Mouse (Mus musculus) liver, embryonic 16.5 days (tissue): Measurements from ENCODE around the gene Cldn10. TPM values are rescaled to one million over a fixed set of nuclear protein-coding genes. Genes with fewer than 3 reads are reported as not detected.

Experiments used
- ATAC-seq: fragments of 200-750 bp; cut with Nextera tagmentation; 2 replicates; pipeline ENCODE4 v1.8.0; 2017; ENCODE audit warnings: low read depth, mild to moderate bottlenecking, moderate number of reproducible peaks, moderate library complexity
- H3K27ac ChIP-seq: fragments of 300-500 bp; sonication (generic); 2 replicates; pipeline ENCODE4 v1.5.1; 2014; ENCODE audit warnings: mild to moderate bottlenecking, low read length
- H3K27me3 ChIP-seq: fragments of 300-500 bp; sonication (generic); 2 replicates; pipeline ENCODE4 v1.6.1; 2014; ENCODE audit warnings: low read depth, low read length, mixed read lengths; ENCODE audit not compliant: control insufficient read depth, insufficient read depth
- H3K36me3 ChIP-seq: fragments of 300-500 bp; sonication (generic); 2 replicates; pipeline ENCODE4 v1.6.1; 2014; ENCODE audit warnings: mild to moderate bottlenecking; ENCODE audit not compliant: control insufficient read depth, insufficient read depth
- H3K4me1 ChIP-seq: fragments of 300-500 bp; sonication (generic); 2 replicates; pipeline ENCODE4 v1.6.1; 2014; ENCODE audit warnings: low read depth, low read length, mixed read lengths; ENCODE audit not compliant: control insufficient read depth
- H3K4me2 ChIP-seq: fragments of 300-500 bp; sonication (generic); 2 replicates; pipeline ENCODE4 v1.6.1; 2014; ENCODE audit warnings: low read depth, low read length, mixed read lengths
- H3K4me3 ChIP-seq: fragments of 300-500 bp; sonication (generic); 2 replicates; pipeline ENCODE4 v1.5.1; 2014; ENCODE audit warnings: low read depth, mild to moderate bottlenecking, low read length
- H3K9ac ChIP-seq: fragments of 300-500 bp; sonication (generic); 2 replicates; pipeline ENCODE4 v1.6.1; 2014; ENCODE audit warnings: low read depth, low read length
- H3K9me3 ChIP-seq: fragments of 300-500 bp; sonication (generic); replicated peaks from 2 replicates; pipeline ENCODE4 v1.6.1; 2016; ENCODE audit warnings: low read length; ENCODE audit not compliant: control insufficient read depth
- WGBS: fragments of 180-500 bp; shearing (Covaris S2); extraction: QIAGEN DNeasy Blood & Tissue Kit; methylation state at CpG from one replicate; pipeline ENCODE4 v1.1.7; 2014; ENCODE audit not compliant: insufficient replicate concordance; 5-methylcytosine and 5-hydroxymethylcytosine counted together
- polyA plus RNA-seq: library from polyadenylated mRNA; unstranded; fragments of >200 nt; fragmentation: Nextera tagmentation; extraction: Ambion mirVana; gene quantifications from 2 replicates; pipeline ENCODE4 v1.2.1, GENCODE M21; 2015

The Cldn10 gene
- polyA plus RNA-seq, 1 experiment from 2014 or later = 1.3 TPM

GRCm38 (mm10) chr14:118899940-118900339 lies 112.2 kb downstream of the Cldn10 start:
- Histone ChIP-seq H3K27me3 (no peaks in the 10 kb centered on the region), H3K36me3 (no peaks in the 10 kb centered on the region), H3K9me3 (peaks cover 2% of the 10 kb centered on the region; the same call in 1 of the 2 replicates), H3K9ac (no peak overlapping the region), H3K4me3 (no peak overlapping the region), H3K27ac (no peak overlapping the region), H3K4me1 (no peaks in the 10 kb centered on the region), H3K4me2 (no peak overlapping the region)
- ATAC-seq = no peak
- WGBS = 67% methylated on average over 11 of the region's 11 CpGs

- Histone ChIP-seq H3K27me3 (no peaks in the 10 kb centered on the region), H3K9me3 (peaks cover 2% of the 10 kb centered on the region; the same call in 1 of the 2 replicates), H3K4me3 (no peak overlapping the region), H3K36me3 (no peaks in the 10 kb centered on the region), H3K4me2 (no peak overlapping the region), H3K27ac (no peak overlapping the region), H3K9ac (no peak overlapping the region), H3K4me1 (no peaks in the 10 kb centered on the region)
- no peak for ATAC-seq
- WGBS = 81% methylated on average over 1 of the region's 1 CpGs
Measured at GRCm38 (mm10) chr14:118900911-118901310, 113.2 kb downstream of the Cldn10 start.

- no peak overlapping the region for H3K4me3 ChIP-seq
- H3K36me3 ChIP-seq = no peaks in the 10 kb centered on the region
- H3K9me3 ChIP-seq = peaks cover 2% of the 10 kb centered on the region; the same call in 1 of the 2 replicates
- H3K4me1 ChIP-seq = no peaks in the 10 kb centered on the region
- no peak for ATAC-seq
- no peak overlapping the region for H3K27ac ChIP-seq
- no peak overlapping the region for H3K9ac ChIP-seq
- no peaks in the 10 kb centered on the region for H3K27me3 ChIP-seq
- H3K4me2 ChIP-seq = no peak overlapping the region
- WGBS = 68% methylated on average over 3 of the region's 3 CpGs
Measured at GRCm38 (mm10) chr14:118903397-118903796, 115.7 kb downstream of the Cldn10 start.

GRCm38 (mm10) chr14:118903867-118904562 lies 116.3 kb downstream of the Cldn10 start:
- no peak for ATAC-seq
- 55% methylated on average over 6 of the region's 6 CpGs for WGBS
- Histone ChIP-seq H3K36me3 (no peaks in the 10 kb centered on the region), H3K9ac (no peak overlapping the region), H3K4me1 (no peaks in the 10 kb centered on the region), H3K9me3 (peaks cover 2% of the 10 kb centered on the region; the same call in 1 of the 2 replicates), H3K4me3 (no peak overlapping the region), H3K4me2 (no peak overlapping the region), H3K27me3 (no peaks in the 10 kb centered on the region), H3K27ac (no peak overlapping the region)

- Histone ChIP-seq H3K9me3 (no peaks in the 10 kb centered on the region), H3K9ac (no peak overlapping the region), H3K4me2 (no peak overlapping the region), H3K36me3 (no peaks in the 10 kb centered on the region), H3K4me3 (no peak overlapping the region), H3K4me1 (no peaks in the 10 kb centered on the region; the same call in 1 of the 2 replicates), H3K27ac (no peak overlapping the region), H3K27me3 (no peaks in the 10 kb centered on the region)
- 48% methylated on average over 8 of the region's 8 CpGs for WGBS
- ATAC-seq = no peak
Measured at GRCm38 (mm10) chr14:118907592-118907991, 119.9 kb downstream of the Cldn10 start.

GRCm38 (mm10) chr14:118909872-118910271 lies 122.2 kb downstream of the Cldn10 start:
- no peak for ATAC-seq
- no peaks in the 10 kb centered on the region; the same call in 1 of the 2 replicates for H3K4me1 ChIP-seq
- no peak overlapping the region for H3K27ac ChIP-seq
- no peaks in the 10 kb centered on the region for H3K27me3 ChIP-seq
- 66% methylated on average over 8 of the region's 8 CpGs for WGBS
- H3K9ac ChIP-seq = no peak overlapping the region
- no peak overlapping the region for H3K4me3 ChIP-seq
- H3K9me3 ChIP-seq = no peaks in the 10 kb centered on the region
- H3K4me2 ChIP-seq = peak overlapping the region; percentile 57; the same call in 1 of the 2 replicates
- no peaks in the 10 kb centered on the region for H3K36me3 ChIP-seq

- Histone ChIP-seq H3K27me3 (no peaks in the 10 kb centered on the region), H3K4me3 (peak overlapping the region; percentile 42), H3K36me3 (no peaks in the 10 kb centered on the region), H3K9ac (peak overlapping the region; percentile 46; the same call in 1 of the 2 replicates), H3K4me1 (no peaks in the 10 kb centered on the region; the same call in 1 of the 2 replicates), H3K4me2 (peak overlapping the region; percentile 57), H3K27ac (no peak overlapping the region), H3K9me3 (no peaks in the 10 kb centered on the region)
- 38% methylated on average over 29 of the region's 29 CpGs for WGBS
- ATAC-seq = peak; percentile 53; the same call in 1 of the 2 replicates
Measured at GRCm38 (mm10) chr14:118910332-118911222, 122.9 kb downstream of the Cldn10 start.

GRCm38 (mm10) chr14:118911521-118911920 lies 123.8 kb downstream of the Cldn10 start:
- H3K4me3 ChIP-seq = no peak overlapping the region
- ATAC-seq = no peak
- H3K36me3 ChIP-seq = no peaks in the 10 kb centered on the region
- no peaks in the 10 kb centered on the region for H3K27me3 ChIP-seq
- H3K27ac ChIP-seq = no peak overlapping the region
- no peaks in the 10 kb centered on the region for H3K9me3 ChIP-seq
- H3K4me1 ChIP-seq = no peaks in the 10 kb centered on the region; the same call in 1 of the 2 replicates
- H3K9ac ChIP-seq = no peak overlapping the region
- no peak overlapping the region for H3K4me2 ChIP-seq
- 73% methylated on average over 6 of the region's 6 CpGs for WGBS
